Mouse (Mus musculus): ENCODE data around the gene Dqx1.

Gene Dqx1

DNA sequence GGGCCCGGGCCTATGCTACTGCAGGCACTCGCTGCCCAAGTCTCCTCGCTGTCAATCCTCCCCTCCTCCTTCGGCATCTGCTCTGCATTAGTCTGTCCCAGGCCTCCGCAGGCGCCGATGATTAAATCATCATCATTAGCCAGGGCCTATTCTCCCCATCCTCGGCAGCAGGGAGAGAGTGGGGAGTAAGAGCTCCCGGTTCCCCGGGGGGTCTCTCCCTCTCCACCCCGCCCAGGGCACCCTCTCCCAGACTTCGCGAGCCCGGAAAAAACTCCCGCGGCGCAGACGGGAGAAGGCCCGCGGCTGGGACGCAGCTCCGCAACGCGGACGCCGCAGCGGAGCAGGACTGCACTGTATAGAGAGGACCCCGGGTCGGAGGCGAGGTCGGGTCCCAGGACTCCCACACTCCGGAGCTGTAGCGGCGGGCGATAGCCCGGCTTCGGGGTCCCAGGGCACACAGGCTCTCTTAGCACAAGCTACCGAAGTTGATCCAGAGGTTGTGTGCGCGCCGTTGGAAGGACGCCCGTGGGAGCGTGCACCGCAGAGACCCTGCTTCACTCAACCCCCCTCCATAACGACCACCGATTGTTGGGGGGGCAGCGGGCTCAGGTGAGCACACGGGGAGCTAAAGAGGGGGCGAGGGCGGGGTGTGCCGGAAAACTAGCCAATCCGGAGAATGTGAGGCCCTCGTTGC is 20.1 kb downstream of the Dqx1 start, which contains the start of gene Pcgf1:
TSS of gene Pcgf1 (plus strand) at position 240 of the 694 bp plus-strand sequence.
- no peak for TF ChIP-seq GATA4 (IDR thresholded peaks at IDR 0.05; ENCODE audit: insufficient replicate concordance, low read length)

DNA sequence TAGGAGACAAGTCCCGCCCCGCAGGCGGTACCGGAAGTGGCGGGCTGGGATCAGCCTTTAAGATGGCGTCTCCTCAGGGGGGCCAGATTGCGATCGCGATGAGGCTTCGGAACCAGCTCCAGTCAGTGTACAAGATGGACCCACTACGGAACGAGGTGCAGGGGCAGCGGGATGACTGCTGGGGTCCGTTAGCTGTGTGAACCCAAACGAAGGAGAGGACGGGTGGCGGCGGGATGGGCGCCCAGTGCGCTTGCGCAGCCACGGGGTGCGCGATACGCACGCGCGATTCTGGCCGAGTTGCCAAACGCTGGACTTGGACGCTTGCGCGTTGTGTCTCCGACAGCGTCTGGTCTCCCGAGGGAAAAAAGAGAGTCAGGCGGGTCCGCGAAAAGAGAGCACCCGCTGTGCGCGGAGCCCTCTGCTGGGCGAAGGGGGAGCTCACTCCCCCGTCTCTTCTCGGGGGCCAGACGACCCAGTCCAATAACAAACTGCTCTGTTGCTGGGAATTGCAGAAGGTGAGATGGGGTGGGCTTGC is 20.7 kb downstream of the Dqx1 start:
- peak; percentile 99; the same call in 1 of the 2 replicates for TF ChIP-seq GATA4 (IDR thresholded peaks at IDR 0.05; ENCODE audit: insufficient replicate concordance, low read length)

DNA sequence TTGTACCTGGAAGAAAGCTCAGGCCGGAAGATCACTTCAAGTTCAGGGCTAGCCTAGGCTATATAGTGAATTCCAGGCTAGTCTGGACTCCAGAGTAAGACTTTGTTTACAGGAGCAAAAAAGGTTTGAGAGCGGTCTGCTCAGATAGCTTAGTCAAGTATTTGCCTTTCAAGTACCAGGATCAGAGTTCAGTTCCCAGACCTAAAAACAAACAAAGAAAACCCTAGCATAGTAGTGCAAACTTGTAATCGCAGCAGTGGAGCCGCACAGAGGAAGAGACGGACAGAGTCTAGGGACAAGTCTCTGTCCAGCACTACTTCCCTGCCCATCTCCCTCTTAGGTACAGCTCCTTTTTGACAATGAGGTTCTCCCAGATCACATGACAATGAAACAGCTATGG is 22.6 kb downstream of the Dqx1 start:
- no peak for TF ChIP-seq GATA4 (IDR thresholded peaks at IDR 0.05; ENCODE audit: insufficient replicate concordance, low read length)

DNA sequence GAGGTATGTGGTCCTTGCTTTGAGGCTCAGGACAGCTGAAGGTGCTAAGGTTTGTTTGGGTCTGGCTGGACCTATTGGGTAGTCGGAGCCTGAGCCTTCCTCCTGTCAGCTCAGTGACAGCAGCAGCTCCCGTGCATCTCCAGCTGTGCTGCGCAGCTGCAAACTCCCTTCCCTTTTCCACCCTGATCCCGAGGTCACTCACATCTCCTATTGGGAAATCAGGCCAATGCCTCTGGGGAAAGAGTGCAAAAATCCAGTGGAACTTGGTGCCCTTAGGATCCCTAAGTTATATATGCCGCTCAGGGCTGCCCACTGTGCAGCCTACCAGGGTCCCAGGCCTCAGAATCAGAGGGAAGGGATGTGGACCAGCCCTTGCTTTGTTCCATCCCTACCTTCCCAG is 25.9 kb downstream of the Dqx1 start:
- no peak for TF ChIP-seq GATA4 (IDR thresholded peaks at IDR 0.05; ENCODE audit: insufficient replicate concordance, low read length)

DNA sequence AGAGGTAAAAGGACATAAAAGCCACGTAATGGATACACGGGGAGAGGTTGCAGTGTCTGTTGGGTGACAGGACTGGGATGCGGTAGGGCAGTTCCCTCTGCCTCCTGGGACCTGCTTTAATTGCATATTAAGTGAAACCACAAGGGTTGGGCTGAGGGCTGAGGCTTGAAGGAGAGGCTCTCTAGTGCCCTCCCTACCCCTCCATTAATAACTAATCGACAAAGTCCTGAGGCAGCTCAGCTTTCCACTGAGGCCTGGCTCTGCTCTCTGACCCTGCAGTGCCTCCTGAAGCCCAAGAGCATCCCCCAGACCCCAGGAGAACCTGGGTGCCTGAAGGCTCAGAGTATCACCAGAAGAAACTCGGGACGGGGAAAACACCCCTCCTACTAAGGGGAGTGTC is 26.8 kb downstream of the Dqx1 start:
- TF ChIP-seq GATA4 (IDR thresholded peaks at IDR 0.05; ENCODE audit: insufficient replicate concordance, low read length): no peak

DNA sequence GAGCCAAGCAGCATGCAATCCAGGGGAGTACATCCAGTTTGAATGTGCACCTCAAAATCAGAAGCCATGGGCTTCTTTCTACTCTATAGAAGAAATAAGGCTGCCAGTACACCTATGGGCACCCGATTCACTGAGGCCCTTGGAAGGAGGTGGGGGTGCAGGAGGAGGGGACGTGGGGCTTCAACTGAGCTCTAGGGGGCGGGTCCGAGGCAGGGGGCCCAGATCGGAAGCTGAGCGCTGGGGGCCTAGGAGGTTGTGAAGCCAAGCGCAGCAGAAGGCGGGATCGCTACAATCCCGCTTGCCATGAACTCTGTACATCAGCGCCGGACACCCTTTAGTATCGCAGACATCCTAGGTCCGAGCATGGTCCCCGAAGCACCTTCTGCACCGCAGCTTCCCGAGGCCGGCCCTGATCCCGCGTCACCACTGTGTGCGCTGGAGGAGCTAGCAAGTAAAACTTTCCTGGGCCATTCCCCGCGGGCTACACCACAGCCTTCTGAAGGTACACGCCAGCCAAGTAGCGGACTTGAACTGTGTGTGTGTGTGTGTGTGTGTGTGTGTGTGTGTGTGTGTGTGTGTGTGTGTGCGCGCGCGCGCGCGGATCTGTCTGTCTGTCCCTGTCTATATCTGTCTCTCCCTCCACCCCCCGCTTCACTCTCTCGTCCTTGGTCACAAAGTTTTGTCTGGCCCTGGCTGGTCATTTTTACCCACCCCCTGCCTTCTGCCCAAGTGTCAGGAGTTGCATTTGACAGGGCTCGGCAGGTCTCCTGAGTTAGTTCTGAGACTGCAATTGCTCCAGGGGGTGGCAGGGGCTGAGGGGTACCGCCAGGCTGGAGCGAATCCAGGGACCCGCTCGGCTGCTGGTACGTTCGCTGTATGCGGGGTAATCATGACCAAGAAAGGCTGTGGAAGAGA is 28.7 kb downstream of the Dqx1 start, which contains the start of gene Lbx2:
TSS of gene Lbx2 (plus strand) at position 247 of the 915 bp plus-strand sequence.
- TF ChIP-seq GATA4 (IDR thresholded peaks at IDR 0.05; ENCODE audit: insufficient replicate concordance, low read length): no peak

DNA sequence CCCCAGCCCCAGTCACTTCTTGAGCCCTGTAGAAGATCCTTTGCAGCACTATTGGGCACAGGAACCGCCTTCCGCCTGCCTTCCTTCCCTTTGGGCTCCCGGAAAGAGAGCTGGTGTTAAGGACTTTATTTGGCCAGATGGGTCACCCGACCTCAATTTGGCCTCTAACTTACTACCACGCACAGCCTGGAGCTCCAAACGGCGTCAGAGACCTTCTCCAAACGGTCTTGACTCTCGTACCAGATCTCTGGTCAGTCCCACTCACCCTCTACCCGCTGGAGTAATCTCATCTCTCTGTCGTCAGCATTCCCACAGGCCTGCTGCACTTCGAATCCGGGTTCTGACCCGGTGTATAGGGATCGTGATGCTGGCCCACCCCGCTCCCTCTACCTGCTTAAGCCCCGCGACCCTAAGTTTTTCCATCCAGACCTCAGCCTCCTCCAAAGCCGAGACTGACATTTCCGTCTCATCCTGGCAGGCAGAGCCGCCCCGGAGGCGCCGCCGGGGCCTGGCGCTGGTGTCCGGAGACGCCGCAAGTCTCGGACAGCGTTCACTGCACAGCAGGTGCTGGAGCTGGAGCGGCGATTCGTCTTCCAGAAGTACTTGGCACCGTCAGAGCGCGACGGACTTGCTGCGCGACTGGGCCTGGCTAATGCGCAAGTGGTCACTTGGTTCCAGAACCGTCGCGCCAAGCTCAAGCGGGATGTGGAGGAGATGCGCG is 29.7 kb downstream of the Dqx1 start:
- TF ChIP-seq GATA4 (IDR thresholded peaks at IDR 0.05; ENCODE audit: insufficient replicate concordance, low read length): no peak

DNA sequence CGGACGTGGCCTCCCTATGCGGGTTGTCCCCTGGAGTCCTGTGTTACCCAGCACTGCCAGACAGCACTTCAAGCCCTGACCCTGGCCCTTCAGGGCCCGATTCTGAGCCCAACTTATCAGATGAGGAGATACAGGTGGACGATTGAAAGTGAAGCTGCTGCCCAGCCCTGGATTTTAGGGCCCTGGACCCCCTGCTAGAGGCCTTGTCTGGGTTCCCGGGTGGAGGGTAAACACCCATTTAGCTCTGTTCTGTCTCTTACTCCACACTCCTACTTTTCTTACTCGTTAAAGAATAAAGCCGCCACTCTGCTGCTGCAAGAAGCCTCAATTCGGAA is 30.2 kb downstream of the Dqx1 start:
- TF ChIP-seq GATA4 (IDR thresholded peaks at IDR 0.05; ENCODE audit: insufficient replicate concordance, low read length): no peak

DNA sequence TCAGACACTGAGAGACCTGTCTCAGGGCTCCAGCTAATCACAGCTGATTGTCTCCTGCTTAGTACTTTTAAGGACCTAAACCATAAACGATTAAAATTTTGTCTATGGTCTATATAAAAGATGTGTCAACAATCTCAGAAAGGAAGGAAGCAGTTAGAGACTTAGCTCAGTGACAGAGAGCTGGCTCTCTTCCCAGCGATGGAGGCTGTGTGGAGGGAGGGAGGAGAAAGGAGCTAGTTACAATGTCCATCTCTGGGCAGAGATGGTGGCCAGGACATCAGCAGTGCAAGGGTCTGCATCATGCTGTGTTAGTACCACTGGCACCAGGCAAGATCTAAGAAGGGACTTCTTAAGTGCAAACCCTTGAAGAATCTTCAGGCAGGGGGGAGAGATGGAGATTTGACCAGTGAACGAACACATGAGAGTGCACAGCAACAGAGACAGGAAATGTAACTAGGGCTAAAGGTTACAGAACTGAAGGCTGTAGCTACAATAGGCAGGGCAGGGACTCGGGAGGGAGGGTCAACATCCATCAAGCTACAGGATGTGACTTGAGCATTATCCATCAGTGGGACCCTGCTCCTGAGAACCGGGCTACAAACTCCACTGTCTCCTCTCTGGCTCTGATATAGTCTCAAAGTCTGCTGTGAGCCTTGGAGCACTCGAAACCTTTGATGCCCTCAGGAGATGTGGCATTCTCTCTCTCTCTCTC is 34.9 kb downstream of the Dqx1 start:
- no peak for TF ChIP-seq GATA4 (IDR thresholded peaks at IDR 0.05; ENCODE audit: insufficient replicate concordance, low read length)

DNA sequence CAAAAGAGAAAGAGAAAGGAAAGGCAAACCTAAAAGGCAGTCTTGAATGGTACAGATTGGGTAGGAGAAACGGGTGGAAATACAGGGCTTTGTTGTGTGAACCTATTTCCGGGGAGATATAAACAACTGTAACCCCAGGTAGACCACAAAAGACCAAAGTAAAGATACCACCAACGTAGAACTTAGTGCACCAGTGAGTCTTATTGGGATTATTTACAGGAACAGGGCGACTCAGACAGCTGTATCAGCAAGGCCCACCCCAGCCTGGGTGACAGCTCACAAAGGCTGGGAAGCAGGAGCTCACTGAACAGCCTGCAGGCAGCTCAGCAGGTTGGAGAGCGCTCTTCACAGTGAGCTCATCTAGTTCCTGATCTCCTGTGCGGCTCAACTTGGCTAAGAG is 38.3 kb downstream of the Dqx1 start:
- no peak for TF ChIP-seq GATA4 (IDR thresholded peaks at IDR 0.05; ENCODE audit: insufficient replicate concordance, low read length)

DNA sequence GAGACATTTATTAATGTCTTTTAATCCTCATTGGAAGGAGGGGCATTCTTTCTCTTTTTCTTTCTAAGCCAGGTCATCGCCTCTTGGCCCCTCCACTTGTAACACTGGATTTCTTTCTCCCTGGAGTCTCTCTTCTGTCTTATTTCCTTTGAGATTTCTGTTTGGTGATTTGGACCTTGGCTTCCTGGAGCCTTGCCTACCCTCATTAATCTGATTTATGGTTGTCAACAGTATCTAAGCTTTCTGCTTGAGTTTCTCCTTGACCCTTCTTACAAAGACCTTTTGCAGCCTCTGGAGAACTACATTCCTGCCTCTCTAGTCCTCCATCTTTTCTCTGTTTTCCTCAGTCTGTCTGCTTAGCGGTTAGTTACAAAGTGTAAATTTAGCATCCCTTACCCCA is 40.8 kb downstream of the Dqx1 start:
- no peak for TF ChIP-seq GATA4 (IDR thresholded peaks at IDR 0.05; ENCODE audit: insufficient replicate concordance, low read length)

DNA sequence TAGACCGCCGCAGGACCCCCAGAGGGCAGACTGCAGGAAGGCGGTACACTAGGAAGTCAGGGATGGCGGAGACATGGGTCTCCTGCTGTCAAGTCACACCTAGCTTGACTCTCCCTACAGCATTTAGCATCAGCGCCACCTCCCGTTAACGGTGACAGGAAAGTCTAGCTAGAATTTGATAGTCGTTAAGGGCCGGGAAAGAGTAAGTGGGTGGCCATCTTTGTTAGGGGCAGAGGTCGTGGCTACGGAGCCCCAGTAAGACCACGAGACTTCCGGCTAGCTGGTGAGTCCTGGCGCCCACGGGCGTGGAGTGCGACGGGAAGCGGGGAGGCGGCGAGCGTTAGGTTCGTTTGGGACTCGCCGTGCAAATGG is 43.7 kb downstream of the Dqx1 start, which contains the start of the genes Ccdc142 and Gm42688:
TSS of gene Ccdc142 (plus strand) at position 286 of the 372 bp plus-strand sequence.
TSS of gene Gm42688 (plus strand) at position 302 of the 372 bp plus-strand sequence.
- no peak; the same call in 1 of the 2 replicates for TF ChIP-seq GATA4 (IDR thresholded peaks at IDR 0.05; ENCODE audit: insufficient replicate concordance, low read length)

DNA sequence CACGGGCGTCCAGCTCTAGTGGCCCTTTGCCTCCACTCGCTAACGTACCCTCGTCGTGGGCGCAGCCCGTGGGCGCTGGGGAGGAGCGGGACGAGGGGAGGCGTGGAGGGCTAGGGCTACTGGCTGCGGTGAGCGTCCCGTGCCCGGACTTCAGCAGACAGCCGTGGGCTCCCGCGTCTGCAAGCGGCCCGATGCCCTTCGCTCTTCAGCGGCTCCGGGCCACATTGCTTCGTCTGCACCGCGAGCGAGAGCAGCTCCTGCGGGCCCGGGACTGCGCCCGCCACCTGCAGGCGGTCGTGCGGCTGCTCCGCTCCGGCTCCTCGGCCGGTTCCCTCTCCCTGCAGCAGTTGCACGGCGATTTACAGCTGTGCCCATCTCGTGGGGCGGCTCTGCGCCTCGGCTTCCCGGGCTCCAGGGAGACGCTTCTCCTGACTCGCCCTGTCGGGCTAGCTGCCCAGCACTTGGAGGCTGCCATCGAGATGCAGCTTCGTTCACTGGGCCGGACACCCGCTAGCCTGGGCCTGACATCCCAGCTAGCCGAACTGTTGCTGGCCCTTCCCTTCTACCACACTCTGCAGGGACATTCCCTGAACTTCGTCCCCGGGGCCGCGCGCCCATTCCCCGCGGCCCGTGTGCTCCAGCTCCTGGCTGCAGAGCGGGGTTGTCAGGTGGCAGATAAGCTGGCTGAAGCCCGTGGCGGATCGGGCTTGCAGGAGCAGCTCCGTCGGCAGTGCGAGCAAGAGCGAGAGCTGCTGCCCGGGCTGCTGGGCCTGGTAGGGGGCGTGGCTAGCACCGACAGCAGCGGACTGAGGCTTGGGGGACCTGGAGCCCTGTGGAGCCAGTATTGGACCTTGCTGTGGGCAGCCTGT is 44.3 kb downstream of the Dqx1 start:
- TF ChIP-seq GATA4 (IDR thresholded peaks at IDR 0.05; ENCODE audit: insufficient replicate concordance, low read length): no peak; the same call in 1 of the 2 replicates

Measured in liver, adult (tissue).